Mouse (Mus musculus) lung, postnatal 0 days (tissue): ENCODE results near the gene Plk4.

Experiments
- CTCF ChIP-seq: IDR thresholded peaks from 2 replicates; pipeline ENCODE4 v1.5.1; 2016; ENCODE audit warnings: antibody characterized with exemption, mild to moderate bottlenecking
- EP300 ChIP-seq: IDR thresholded peaks from 2 replicates; pipeline ENCODE4 v1.6.1; 2016; ENCODE audit warnings: antibody characterized with exemption, mild to moderate bottlenecking, control low read depth

- TF ChIP-seq EP300: no peak
- no peak for TF ChIP-seq CTCF
Measured at GRCm38 (mm10) chr3:40806871-40807270, 7.1 kb downstream of the Plk4 start.
